Mouse (Mus musculus) lung, embryonic 15.5 days (tissue): ENCODE results near the gene Isg15. TPM values are rescaled to one million over a fixed set of nuclear protein-coding genes. Genes with fewer than 3 reads are reported as not detected.

Experiments
- ATAC-seq: fragments of 200-750 bp; cut with Nextera tagmentation; 2 replicates; pipeline ENCODE4 v1.8.0; 2017; ENCODE audit warnings: moderate number of reproducible peaks, borderline replicate concordance; ENCODE audit not compliant: low FRiP score, low TSS enrichment; ENCODE audit errors: extremely low read depth
- H3K27ac ChIP-seq: fragments of 300-500 bp; sonication (generic); 2 replicates; pipeline ENCODE4 v1.5.1; 2015; ENCODE audit warnings: moderate library complexity, mild to moderate bottlenecking, inconsistent platforms
- H3K27me3 ChIP-seq: fragments of 300-500 bp; sonication (generic); 2 replicates; pipeline ENCODE4 v1.6.1; 2015; ENCODE audit warnings: inconsistent platforms
- H3K36me3 ChIP-seq: fragments of 300-500 bp; sonication (generic); 2 replicates; pipeline ENCODE4 v1.6.1; 2015; ENCODE audit warnings: inconsistent platforms
- H3K4me1 ChIP-seq: fragments of 300-500 bp; sonication (generic); 2 replicates; pipeline ENCODE4 v1.6.1; 2015; ENCODE audit warnings: inconsistent platforms
- H3K4me2 ChIP-seq: fragments of 300-500 bp; sonication (generic); 2 replicates; pipeline ENCODE4 v1.6.1; 2015; ENCODE audit warnings: inconsistent platforms, mild to moderate bottlenecking, moderate library complexity
- H3K4me3 ChIP-seq: fragments of 300-500 bp; sonication (generic); 2 replicates; pipeline ENCODE4 v1.5.1; 2015; ENCODE audit warnings: mild to moderate bottlenecking, inconsistent platforms
- H3K9ac ChIP-seq: fragments of 300-500 bp; sonication (generic); 2 replicates; pipeline ENCODE4 v1.6.1; 2015; ENCODE audit warnings: inconsistent platforms
- H3K9me3 ChIP-seq: fragments of 300-500 bp; sonication (generic); 2 replicates; pipeline ENCODE4 v1.6.1; 2016; ENCODE audit warnings: inconsistent platforms
- WGBS: fragments of 180-500 bp; shearing (Covaris S2); methylation state at CpG from one replicate; pipeline ENCODE4 v1.1.7; 2015; 5-methylcytosine and 5-hydroxymethylcytosine counted together
- polyA plus RNA-seq: library from polyadenylated mRNA; unstranded; fragments of >200 nt; fragmentation: Nextera tagmentation; extraction: Ambion mirVana; gene quantifications from 2 replicates; pipeline ENCODE4 v1.2.1, GENCODE M21; 2015

Isg15 gene
- polyA plus RNA-seq, 1 experiment from 2014 or later, result 3.1 TPM

DNA sequence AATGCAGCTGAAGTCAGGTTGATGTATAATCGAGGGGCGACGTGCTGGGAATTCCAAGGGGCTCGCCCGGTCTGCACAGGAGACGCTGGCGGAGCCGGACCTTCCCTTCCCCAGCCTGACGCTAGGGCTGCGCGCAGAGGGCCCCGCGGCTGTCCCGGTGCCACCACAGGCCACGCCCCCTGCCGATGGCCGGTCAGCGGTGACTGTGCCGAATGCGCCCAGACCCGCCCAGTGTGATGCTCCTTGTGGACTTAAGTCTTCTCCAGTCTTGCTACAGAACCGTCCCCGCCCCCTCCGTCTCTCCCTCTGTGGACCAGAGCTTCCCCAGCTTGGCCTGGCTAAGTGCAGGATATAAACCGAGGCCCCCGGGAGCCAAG lies 2.8 kb downstream of the Isg15 start:
- WGBS, result under 1% methylated on average over 26 of the region's 26 CpGs
- peak overlapping the region; percentile 94 for H3K4me2 ChIP-seq
- no peaks in the 10 kb centered on the region for H3K9me3 ChIP-seq
- H3K36me3 ChIP-seq, result 0 out of 2 replicates have a peak, but pooled peaks cover 7% of the 10 kb centered on the region
- peaks cover 45% of the 10 kb centered on the region for H3K4me1 ChIP-seq
- H3K27me3 ChIP-seq, result peaks cover 4% of the 10 kb centered on the region; the same call in 1 of the 2 replicates
- peak overlapping the region; percentile 57 for H3K4me3 ChIP-seq
- H3K27ac ChIP-seq, result peak overlapping the region; percentile 97
- H3K9ac ChIP-seq, result peak overlapping the region; percentile 48
- peak; percentile 92 for ATAC-seq

DNA sequence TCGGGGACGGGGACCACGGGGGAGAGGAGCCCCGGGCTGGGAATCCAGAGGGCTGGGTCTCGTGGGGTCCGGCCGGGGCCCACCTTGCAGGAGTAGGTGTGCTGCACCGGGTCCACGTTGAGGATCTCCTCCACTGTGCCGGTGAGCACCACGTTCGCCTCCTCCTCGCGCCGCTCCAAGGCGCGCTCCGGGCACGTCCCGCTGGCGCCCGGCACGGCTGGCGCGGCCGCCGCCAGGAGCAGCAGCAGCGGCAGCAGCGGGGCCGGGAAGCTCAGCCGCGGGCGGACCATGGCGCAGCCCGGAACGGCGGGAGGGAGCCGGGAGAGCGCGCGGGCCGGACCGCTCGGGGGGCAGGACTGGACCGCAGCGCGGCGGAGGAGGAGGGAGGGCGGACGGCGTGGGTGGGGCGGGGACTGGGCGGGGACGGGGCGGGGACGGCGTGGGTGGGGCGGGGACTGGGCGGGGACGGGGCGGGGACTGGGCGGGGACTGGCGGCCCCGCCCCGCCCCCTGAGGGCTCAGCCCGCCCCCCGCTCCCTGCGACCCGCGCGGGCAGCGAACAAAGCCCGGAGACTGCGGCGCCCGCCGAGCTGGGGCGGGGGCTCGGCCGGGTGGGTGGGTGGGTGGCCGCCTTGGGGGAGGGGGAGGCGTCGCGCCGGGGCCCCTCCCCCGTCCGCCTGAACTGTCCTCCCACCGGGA lies 3.3 kb downstream of the Isg15 start, which contains the start of gene Agrn:
Agrn (minus strand) TSS at position 358 of the 698 bp plus-strand sequence.
- Histone ChIP-seq H3K27me3 (peaks cover 4% of the 10 kb centered on the region; the same call in 1 of the 2 replicates), H3K9ac (peak within 1 kb of the TSS; percentile 72), H3K27ac (peak within 1 kb of the TSS; percentile 97), H3K9me3 (no peaks in the 10 kb centered on the region), H3K4me2 (peak within 1 kb of the TSS; percentile 94), H3K36me3 (peaks cover 7% of the 10 kb centered on the region; the same call in 1 of the 2 replicates), H3K4me3 (peak within 1 kb of the TSS; percentile 72), H3K4me1 (peaks cover 45% of the 10 kb centered on the region)
- ATAC-seq, result peak; percentile 82
- WGBS, result 0% methylated on average over 24 of the region's 88 CpGs

DNA sequence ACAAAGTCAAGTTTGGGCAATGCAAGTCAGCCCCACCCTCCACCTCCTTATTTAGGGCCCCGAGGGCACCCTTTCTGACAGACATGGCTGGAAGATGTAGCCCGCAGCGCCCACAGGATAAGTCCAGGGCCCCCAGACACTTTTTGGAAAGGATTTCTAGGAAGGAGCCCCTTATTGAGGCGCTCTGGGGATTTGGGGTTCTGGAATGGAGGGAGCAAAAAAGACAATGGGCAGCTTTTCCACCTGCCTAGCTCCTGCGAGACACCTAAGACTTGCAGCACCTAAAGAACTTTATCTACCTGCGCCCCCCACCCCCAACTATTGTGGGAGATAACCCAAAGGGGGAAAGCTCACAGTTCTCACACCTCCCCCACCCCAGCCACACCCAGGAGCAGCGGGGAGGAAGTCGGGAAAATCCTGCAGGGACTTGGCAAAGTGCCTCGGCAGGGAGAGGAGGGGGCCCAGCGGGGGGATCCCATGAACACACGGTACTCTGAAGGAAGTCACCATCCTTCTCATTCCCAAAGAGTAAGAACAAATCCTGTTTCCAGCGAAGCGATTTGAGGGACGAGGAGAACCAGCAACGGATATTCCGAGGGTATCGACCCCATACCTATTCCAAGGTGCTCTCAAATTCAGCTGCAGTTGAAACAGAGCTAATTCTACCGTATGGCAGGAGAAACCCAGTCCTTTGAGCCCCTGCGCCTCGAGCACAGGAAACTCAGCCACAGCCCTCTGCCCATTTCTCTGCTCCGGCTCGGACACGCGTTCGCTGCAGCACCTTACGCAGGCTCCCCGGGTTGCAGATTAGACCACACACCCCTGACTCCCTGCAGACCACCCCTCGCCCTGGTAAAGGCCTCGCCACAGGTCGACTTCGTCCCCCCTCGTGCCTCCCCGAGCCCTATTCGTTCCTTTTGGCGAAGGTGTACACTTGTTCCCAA lies 4.4 kb downstream of the Isg15 start:
- peak overlapping the region; percentile 72 for H3K9ac ChIP-seq
- no peaks in the 10 kb centered on the region for H3K9me3 ChIP-seq
- H3K27ac ChIP-seq, result peak overlapping the region; percentile 83
- 3% methylated on average over 35 of the region's 35 CpGs for WGBS
- H3K4me1 ChIP-seq, result peaks cover 50% of the 10 kb centered on the region
- peak overlapping the region; percentile 72 for H3K4me3 ChIP-seq
- peaks cover 8% of the 10 kb centered on the region; the same call in 1 of the 2 replicates for H3K36me3 ChIP-seq
- ATAC-seq, result no peak
- no peaks in the 10 kb centered on the region for H3K27me3 ChIP-seq
- peak overlapping the region; percentile 94 for H3K4me2 ChIP-seq

DNA sequence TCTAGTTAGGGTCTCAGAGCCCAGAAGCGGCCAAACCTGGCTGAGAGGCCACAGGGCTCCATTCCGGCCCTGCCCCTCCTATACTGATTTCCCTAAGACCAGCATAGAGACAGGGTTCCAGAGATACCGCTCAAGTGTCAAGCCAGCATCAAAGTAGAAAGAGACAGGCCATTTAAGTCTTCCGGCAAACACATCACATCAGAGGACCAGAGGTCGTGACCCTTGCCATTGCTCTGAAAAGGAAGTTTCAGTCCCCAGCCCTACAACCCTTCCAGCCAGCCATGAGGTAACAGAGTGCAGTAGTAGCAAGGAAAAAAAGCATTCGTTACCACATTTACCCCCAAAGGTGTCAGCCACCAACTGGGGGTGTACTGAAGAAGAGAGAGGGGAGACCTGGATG lies 6.3 kb downstream of the Isg15 start:
- 49% methylated on average over 6 of the region's 6 CpGs for WGBS
- no peak for ATAC-seq
- Histone ChIP-seq H3K4me2 (0 out of 2 replicates have a peak overlapping the region, but pooled peaks have one; percentile 25), H3K4me3 (no peak overlapping the region), H3K9ac (no peak overlapping the region), H3K4me1 (peaks cover 60% of the 10 kb centered on the region), H3K27ac (no peak overlapping the region; the same call in 1 of the 2 replicates), H3K9me3 (no peaks in the 10 kb centered on the region), H3K36me3 (peaks cover 22% of the 10 kb centered on the region; the same call in 1 of the 2 replicates), H3K27me3 (no peaks in the 10 kb centered on the region)

DNA sequence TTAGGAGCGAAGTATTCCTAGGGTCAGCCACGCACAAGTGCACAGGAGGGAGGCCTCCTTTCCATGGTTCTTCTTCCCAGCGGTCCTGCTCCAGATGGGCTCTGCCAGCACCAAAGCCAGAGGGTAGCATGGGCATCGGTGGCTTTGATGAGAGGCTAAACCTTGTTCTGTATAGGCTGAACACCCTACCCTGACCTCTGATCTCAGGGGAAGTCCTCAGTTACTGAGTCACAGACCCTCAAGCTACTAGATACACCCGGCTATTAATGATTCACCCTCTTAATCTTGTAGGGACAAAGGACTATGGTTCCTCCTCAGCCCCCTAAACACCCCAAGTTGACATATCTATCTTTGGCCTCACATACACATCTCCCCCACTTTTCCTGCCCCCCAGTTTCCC lies 6.7 kb downstream of the Isg15 start:
- Histone ChIP-seq H3K27me3 (no peaks in the 10 kb centered on the region), H3K4me3 (no peak overlapping the region), H3K4me2 (peak overlapping the region; percentile 25), H3K27ac (peak overlapping the region; percentile 77), H3K4me1 (peaks cover 64% of the 10 kb centered on the region), H3K36me3 (peaks cover 22% of the 10 kb centered on the region; the same call in 1 of the 2 replicates), H3K9ac (no peak overlapping the region), H3K9me3 (no peaks in the 10 kb centered on the region)
- ATAC-seq, result no peak
- WGBS, result 59% methylated on average over 5 of the region's 5 CpGs

DNA sequence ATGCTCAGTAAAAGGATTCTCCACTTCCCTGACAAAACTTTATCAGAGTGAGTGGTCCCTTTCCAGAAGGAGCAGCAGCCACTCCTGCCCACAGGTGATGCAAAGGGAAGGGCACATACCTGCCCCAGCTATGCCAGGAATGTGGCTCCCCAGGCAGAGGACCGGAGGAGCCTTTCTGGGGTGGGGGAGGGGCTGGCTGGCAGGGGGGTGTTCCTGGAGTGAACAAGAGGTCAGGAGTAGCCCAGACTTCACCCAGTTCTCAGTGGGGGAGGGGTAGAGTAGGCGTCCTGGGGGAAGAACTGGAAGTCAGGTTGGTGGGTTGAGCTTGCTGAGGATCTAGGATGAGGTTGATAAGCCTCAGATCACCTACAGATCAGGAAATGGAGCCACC lies 7.4 kb downstream of the Isg15 start:
- 21% methylated on average over 2 of the region's 2 CpGs for WGBS
- Histone ChIP-seq H3K4me2 (peak overlapping the region; percentile 34), H3K4me1 (peaks cover 64% of the 10 kb centered on the region), H3K36me3 (peaks cover 22% of the 10 kb centered on the region; the same call in 1 of the 2 replicates), H3K9ac (no peak overlapping the region; the same call in 1 of the 2 replicates), H3K4me3 (no peak overlapping the region), H3K27ac (peak overlapping the region; percentile 94), H3K9me3 (no peaks in the 10 kb centered on the region), H3K27me3 (no peaks in the 10 kb centered on the region)
- no peak for ATAC-seq

DNA sequence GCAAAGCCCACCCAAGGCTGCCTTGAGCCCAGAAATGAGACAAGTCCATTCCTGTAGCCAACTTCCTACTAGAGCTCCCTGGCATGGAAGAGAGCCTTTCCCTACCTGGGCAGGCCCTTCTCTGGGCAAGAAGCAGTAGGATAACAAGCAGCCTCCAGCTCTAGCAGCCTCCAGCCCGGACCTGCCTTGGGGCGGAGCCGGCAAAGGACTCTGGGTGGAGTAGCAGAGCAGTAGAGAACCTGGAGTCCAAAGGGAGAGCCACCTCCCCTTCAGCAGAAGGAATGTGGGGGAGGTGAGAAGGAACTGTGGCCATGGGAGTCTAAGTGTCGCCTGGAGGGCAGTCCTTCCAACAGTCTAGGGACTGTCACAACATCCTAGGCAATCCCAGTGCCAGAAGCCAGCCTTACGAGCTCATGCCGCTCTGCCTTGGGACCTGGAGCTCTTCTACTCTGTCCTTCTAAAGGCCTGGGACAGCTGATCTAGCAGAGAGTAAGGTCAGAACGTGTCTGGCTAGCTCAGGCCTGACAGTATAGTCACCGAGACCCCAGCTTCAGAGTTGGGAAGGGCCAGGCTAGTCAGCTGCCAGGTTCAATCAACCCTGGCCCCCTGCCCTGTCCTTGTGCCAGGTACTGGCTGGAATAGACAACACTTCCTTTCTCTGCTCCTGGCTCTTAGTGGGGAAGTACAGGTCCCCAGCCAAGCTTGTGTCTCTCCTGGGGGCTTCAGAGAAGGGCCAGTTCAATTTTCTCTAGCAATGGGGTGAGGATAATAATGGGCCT lies 8.0 kb downstream of the Isg15 start:
- H3K27ac ChIP-seq, result peak overlapping the region; percentile 94
- peak; percentile 19; the same call in 1 of the 2 replicates for ATAC-seq
- H3K4me2 ChIP-seq, result peak overlapping the region; percentile 34
- H3K4me1 ChIP-seq, result peaks cover 64% of the 10 kb centered on the region
- no peak overlapping the region for H3K9ac ChIP-seq
- no peak overlapping the region; the same call in 1 of the 2 replicates for H3K4me3 ChIP-seq
- no peaks in the 10 kb centered on the region for H3K9me3 ChIP-seq
- 36% methylated on average over 8 of the region's 8 CpGs for WGBS
- no peaks in the 10 kb centered on the region for H3K27me3 ChIP-seq
- H3K36me3 ChIP-seq, result peaks cover 22% of the 10 kb centered on the region; the same call in 1 of the 2 replicates

DNA sequence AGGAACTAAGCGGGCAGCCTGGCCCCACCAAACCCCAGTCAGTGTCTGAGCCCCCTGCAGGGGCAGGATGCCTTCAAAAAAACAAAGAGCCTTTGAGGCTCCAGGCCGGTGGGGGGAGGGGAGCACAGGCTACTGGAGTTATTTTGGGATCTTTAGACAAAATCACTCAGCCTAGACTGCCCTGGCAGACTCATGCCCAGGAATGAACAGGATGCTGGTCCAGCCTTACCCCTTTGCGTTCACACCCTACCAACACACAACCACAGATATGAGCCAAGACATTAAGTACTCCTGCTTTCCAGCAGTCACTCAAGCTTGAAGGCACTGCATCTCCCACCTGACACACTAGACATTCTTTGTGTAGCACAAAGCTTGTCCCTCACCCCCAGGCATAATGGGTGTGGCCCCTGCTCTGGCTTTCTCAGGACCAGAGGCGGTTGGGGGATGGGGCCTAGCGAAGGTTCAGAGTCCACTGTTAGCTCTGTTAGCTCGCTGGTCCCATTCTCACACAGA lies 11.8 kb downstream of the Isg15 start:
- Histone ChIP-seq H3K4me2 (no peak overlapping the region), H3K9ac (0 out of 2 replicates have a peak overlapping the region, but pooled peaks have one; percentile 5), H3K27me3 (no peaks in the 10 kb centered on the region), H3K27ac (peak overlapping the region; percentile 45), H3K4me3 (no peak overlapping the region), H3K4me1 (peaks cover 54% of the 10 kb centered on the region), H3K36me3 (peaks cover 30% of the 10 kb centered on the region; the same call in 1 of the 2 replicates), H3K9me3 (no peaks in the 10 kb centered on the region)
- 31% methylated on average over 6 of the region's 6 CpGs for WGBS
- no peak for ATAC-seq

DNA sequence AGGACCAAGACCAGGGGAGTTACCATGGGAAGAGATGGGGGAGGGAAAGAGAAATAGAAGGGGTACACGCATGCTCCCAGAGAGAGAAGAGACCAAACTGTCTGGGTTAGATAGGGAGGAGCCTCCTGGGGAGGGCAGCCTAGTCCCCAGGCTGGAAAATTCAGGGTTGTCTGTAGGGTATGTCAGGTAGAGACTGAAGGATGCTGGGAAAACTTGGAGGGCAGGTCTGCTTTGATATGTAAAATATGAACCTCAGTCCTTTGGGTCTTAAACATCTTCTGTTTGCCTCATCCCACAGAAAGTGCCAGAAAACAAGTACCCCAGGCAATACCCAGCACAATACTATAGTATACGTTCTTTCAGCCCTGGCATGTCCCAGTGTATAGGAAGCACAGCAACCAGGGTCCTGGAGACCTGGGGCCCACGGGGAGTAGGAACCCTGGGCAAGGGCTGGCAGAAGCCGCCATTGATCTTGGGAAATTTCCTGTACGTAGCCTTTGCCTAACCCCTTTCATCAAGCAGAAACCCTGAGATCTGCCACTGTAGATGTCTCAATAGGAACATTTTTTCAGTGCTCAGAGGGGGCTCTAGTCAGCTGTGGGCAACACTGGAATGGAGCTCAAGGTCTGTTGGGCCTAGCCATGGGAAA lies 12.3 kb downstream of the Isg15 start:
- Histone ChIP-seq H3K9me3 (no peaks in the 10 kb centered on the region), H3K9ac (0 out of 2 replicates have a peak overlapping the region, but pooled peaks have one; percentile 5), H3K27me3 (no peaks in the 10 kb centered on the region), H3K36me3 (peaks cover 27% of the 10 kb centered on the region; the same call in 1 of the 2 replicates), H3K4me3 (no peak overlapping the region), H3K4me1 (peaks cover 49% of the 10 kb centered on the region), H3K4me2 (no peak overlapping the region), H3K27ac (0 out of 2 replicates have a peak overlapping the region, but pooled peaks have one; percentile 45)
- ATAC-seq, result no peak
- 67% methylated on average over 5 of the region's 5 CpGs for WGBS
